Mouse (Mus musculus) liver, embryonic 11.5 days (tissue): Measurements from ENCODE around the gene Gstp1. TPM values are rescaled to one million over a fixed set of nuclear protein-coding genes. Genes with fewer than 3 reads are reported as not detected.

Experiments used
- ATAC-seq: fragments of 200-750 bp; cut with Nextera tagmentation; replicated peaks from 2 replicates; pipeline ENCODE4 v1.8.0; 2017; ENCODE audit warnings: moderate number of reproducible peaks, mild to moderate bottlenecking, moderate TSS enrichment, moderate library complexity; ENCODE audit not compliant: low FRiP score
- DNase-seq: peaks from one replicate; pipeline ENCODE4 v3.0.0-alpha.2; 2017; ENCODE audit warnings: low spot score
- H3K27ac ChIP-seq: fragments of 300-500 bp; sonication (generic); 2 replicates; pipeline ENCODE4 v1.5.1; 2014; ENCODE audit warnings: mild to moderate bottlenecking, low read depth, low read length, control low read depth
- H3K27me3 ChIP-seq: fragments of 300-500 bp; sonication (generic); replicated peaks from 2 replicates; pipeline ENCODE4 v1.6.1; 2014; ENCODE audit warnings: low read length, mixed read lengths; ENCODE audit not compliant: control insufficient read depth, insufficient read depth
- H3K36me3 ChIP-seq: fragments of 300-500 bp; sonication (generic); 2 replicates; pipeline ENCODE4 v1.6.1; 2014; ENCODE audit warnings: mild to moderate bottlenecking, low read length, moderate library complexity, mixed read lengths; ENCODE audit not compliant: control insufficient read depth, insufficient read depth
- H3K4me1 ChIP-seq: fragments of 300-500 bp; sonication (generic); replicated peaks from 2 replicates; pipeline ENCODE4 v1.6.1; 2014; ENCODE audit warnings: low read length, mixed read lengths; ENCODE audit not compliant: control insufficient read depth, insufficient read depth
- H3K4me2 ChIP-seq: fragments of 300-500 bp; sonication (generic); 2 replicates; pipeline ENCODE4 v1.6.1; 2014; ENCODE audit warnings: mild to moderate bottlenecking, control low read depth, moderate library complexity
- H3K4me3 ChIP-seq: fragments of 300-500 bp; sonication (generic); 2 replicates; pipeline ENCODE4 v1.5.1; 2014; ENCODE audit warnings: low read depth, low read length, control low read depth
- H3K9ac ChIP-seq: fragments of 300-500 bp; sonication (generic); 2 replicates; pipeline ENCODE4 v1.6.1; 2014; ENCODE audit warnings: low read depth, low read length, control low read depth
- H3K9me3 ChIP-seq: fragments of 300-500 bp; sonication (generic); 2 replicates; pipeline ENCODE4 v1.6.1; 2016; ENCODE audit warnings: low read length, inconsistent platforms, mixed read lengths; ENCODE audit not compliant: control insufficient read depth
- WGBS: fragments of 180-500 bp; shearing (Covaris S2); extraction: QIAGEN DNeasy Blood & Tissue Kit; methylation state at CpG from one replicate; pipeline ENCODE4 v1.1.7; 2014; 5-methylcytosine and 5-hydroxymethylcytosine counted together
- polyA plus RNA-seq: library from polyadenylated mRNA; unstranded; fragments of >200 nt; fragmentation: Nextera tagmentation; extraction: Ambion mirVana; gene quantifications from 2 replicates; pipeline ENCODE4 v1.2.1, GENCODE M21; 2014

Gstp1 gene
- 733 and 765 TPM in 2 replicates for polyA plus RNA-seq

DNA sequence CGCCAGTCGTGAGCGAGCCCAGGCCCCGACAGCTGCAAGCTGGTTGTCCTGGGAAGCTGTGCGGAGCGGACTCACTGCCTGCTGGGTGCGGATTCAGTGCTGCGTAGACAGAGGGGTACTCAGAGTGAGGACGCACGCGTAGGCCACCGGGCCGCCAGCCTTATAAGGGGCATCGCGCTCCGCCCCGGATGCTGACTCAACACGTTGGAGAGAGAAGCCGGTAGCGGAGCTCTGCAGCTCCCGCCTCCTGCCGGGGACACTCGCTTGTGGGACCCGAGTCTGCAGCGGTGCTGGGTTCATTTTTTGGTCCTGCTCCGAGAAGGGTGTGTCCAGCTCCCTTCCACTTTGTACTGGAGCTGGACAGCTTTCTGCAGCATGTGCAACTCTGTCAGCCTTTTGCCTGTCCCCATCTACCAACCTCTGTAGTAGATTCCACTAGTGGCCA, at the start of gene Gstp1:
Gstp1 (minus strand) TSS at position 198 of the 445 bp plus-strand sequence.
- peak within 1 kb of the TSS; percentile 73 for H3K4me3 ChIP-seq
- ATAC-seq: peak; percentile 87
- WGBS: 0% methylated on average over 26 of the region's 26 CpGs

GRCm38 (mm10) chr19:4087090-4087489, 49.3 kb upstream of the Gstp1 start:
- Histone ChIP-seq H3K27me3 (peaks cover 5% of the 10 kb centered on the region; the same call in 1 of the 2 replicates), H3K9me3 (no peaks in the 10 kb centered on the region), H3K27ac (no peak overlapping the region), H3K4me1 (peaks cover 8% of the 10 kb centered on the region; the same call in 1 of the 2 replicates), H3K9ac (no peak overlapping the region), H3K4me2 (no peak overlapping the region), H3K4me3 (no peak overlapping the region), H3K36me3 (no peaks in the 10 kb centered on the region)
- DNase-seq (no peak), ATAC-seq (no peak)
- WGBS: 85% methylated on average over 5 of the region's 5 CpGs

More for the DNA sequence above, at the start of gene Gstp1:
- Histone ChIP-seq H3K9ac (peak within 1 kb of the TSS; percentile 88), H3K27ac (peak within 1 kb of the TSS; percentile 84), H3K9me3 (no peaks in the 10 kb centered on the region), H3K27me3 (no peaks in the 10 kb centered on the region), H3K36me3 (no peaks in the 10 kb centered on the region), H3K4me2 (peak within 1 kb of the TSS; percentile 77), H3K4me1 (peaks cover 13% of the 10 kb centered on the region; the same call in 1 of the 2 replicates)
- DNase-seq: peak; percentile 88

GRCm38 (mm10) chr19:4086156-4086555, 48.4 kb upstream of the Gstp1 start:
- Histone ChIP-seq H3K4me1 (peaks cover 8% of the 10 kb centered on the region; the same call in 1 of the 2 replicates), H3K9me3 (no peaks in the 10 kb centered on the region), H3K36me3 (no peaks in the 10 kb centered on the region), H3K27ac (no peak overlapping the region), H3K4me2 (no peak overlapping the region), H3K27me3 (peaks cover 7% of the 10 kb centered on the region; the same call in 1 of the 2 replicates), H3K9ac (no peak overlapping the region), H3K4me3 (no peak overlapping the region)
- ATAC-seq (no peak), DNase-seq (no peak)
- 83% methylated on average over 15 of the region's 15 CpGs for WGBS

- Histone ChIP-seq H3K4me3 (no peak overlapping the region), H3K9me3 (no peaks in the 10 kb centered on the region), H3K4me2 (no peak overlapping the region), H3K4me1 (peaks cover 16% of the 10 kb centered on the region), H3K36me3 (no peaks in the 10 kb centered on the region), H3K27me3 (peaks cover 7% of the 10 kb centered on the region; the same call in 1 of the 2 replicates), H3K27ac (no peak overlapping the region), H3K9ac (no peak overlapping the region)
- 90% methylated on average over 1 of the region's 1 CpGs for WGBS
- DNase-seq (no peak), ATAC-seq (no peak)
Measured at GRCm38 (mm10) chr19:4084984-4085383, 47.2 kb upstream of the Gstp1 start.

DNA sequence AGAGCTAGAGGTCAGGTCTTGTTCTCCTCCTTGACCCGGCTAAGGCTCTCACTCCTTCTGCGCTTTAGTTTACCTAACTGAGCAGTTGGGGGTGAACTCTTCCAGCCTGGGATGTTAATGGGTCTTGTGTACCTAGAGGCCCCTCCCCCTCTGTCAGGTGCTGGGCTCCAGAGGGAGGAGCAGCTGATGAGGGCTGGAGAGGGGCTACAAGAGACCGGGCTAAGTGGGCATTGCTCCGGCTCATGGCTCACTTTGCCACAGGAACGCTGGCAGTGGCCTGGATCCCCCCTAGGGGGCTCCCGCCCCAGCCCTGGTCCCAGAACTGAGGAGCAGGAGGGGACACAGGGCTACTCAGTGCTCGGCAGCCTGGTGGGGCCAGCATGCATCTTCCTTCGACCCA, 46.0 kb upstream of the Gstp1 start:
- Histone ChIP-seq H3K27me3 (peaks cover 7% of the 10 kb centered on the region; the same call in 1 of the 2 replicates), H3K9ac (no peak overlapping the region), H3K27ac (no peak overlapping the region), H3K4me2 (no peak overlapping the region), H3K4me1 (peaks cover 16% of the 10 kb centered on the region), H3K36me3 (no peaks in the 10 kb centered on the region), H3K9me3 (no peaks in the 10 kb centered on the region), H3K4me3 (no peak overlapping the region)
- ATAC-seq (no peak), DNase-seq (no peak)
- WGBS: 26% methylated on average over 8 of the region's 8 CpGs

- no peak overlapping the region for H3K9ac ChIP-seq
- H3K4me1 ChIP-seq: peaks cover 16% of the 10 kb centered on the region
- ATAC-seq (no peak), DNase-seq (no peak)
- H3K27ac ChIP-seq: no peak overlapping the region
- 78% methylated on average over 7 of the region's 7 CpGs for WGBS
- H3K4me2 ChIP-seq: no peak overlapping the region
- H3K9me3 ChIP-seq: no peaks in the 10 kb centered on the region
- no peaks in the 10 kb centered on the region for H3K36me3 ChIP-seq
- no peak overlapping the region for H3K4me3 ChIP-seq
- H3K27me3 ChIP-seq: peaks cover 7% of the 10 kb centered on the region; the same call in 1 of the 2 replicates
Measured at GRCm38 (mm10) chr19:4083316-4083715, 45.5 kb upstream of the Gstp1 start.

DNA sequence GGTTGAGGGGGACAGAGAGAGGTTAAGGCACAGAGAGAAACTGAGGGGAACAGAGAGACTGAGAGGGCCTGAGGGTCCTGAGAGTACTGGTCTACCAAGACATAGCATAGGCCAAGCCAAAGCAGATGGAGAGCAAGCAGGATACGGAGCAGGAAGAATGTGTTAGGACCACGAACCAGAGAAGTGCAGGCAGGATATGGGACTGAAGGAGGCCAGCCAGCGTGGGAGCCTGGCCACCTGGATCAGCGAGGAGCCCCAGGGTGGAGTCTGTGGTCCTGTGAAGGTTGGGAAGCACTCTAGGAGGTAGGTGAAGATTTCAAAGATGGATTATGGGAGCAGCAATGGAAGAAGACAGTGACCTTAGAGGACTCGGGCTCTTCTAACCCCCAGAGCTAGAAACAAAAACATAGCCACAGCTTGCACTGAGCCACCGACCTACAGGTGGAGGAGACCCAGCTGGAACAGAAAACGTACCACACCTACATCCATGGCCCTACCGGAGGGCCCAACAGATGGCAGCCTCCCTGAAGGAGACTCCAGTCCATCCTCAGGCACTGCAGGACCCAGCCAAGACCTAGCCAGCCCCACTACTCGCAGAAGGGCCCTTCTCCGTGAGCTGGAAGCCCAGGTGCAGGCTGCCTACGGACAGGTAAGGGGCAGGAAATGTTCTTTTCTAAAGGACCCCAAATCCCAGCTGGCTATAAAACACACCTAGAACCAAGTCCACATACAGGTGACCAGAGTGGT, 44.6 kb upstream of the Gstp1 start:
- H3K4me2 ChIP-seq: no peak overlapping the region
- H3K27ac ChIP-seq: no peak overlapping the region
- peaks cover 7% of the 10 kb centered on the region; the same call in 1 of the 2 replicates for H3K27me3 ChIP-seq
- no peak for DNase-seq
- 70% methylated on average over 11 of the region's 11 CpGs for whole genome bisulfite sequencing
- H3K36me3 ChIP-seq: no peaks in the 10 kb centered on the region
- no peak overlapping the region for H3K9ac ChIP-seq
- H3K4me3 ChIP-seq: no peak overlapping the region
- H3K9me3 ChIP-seq: no peaks in the 10 kb centered on the region
- peaks cover 16% of the 10 kb centered on the region for H3K4me1 ChIP-seq
- no peak for ATAC-seq

GRCm38 (mm10) chr19:4081394-4081793, 43.6 kb upstream of the Gstp1 start, which contains the start of gene Cabp2:
TSS of gene Cabp2 (plus strand) at chr19:4081578.
- Histone ChIP-seq H3K36me3 (no peaks in the 10 kb centered on the region), H3K4me2 (peak within 1 kb of the TSS; percentile 17; the same call in 1 of the 2 replicates), H3K9me3 (no peaks in the 10 kb centered on the region), H3K4me1 (peaks cover 16% of the 10 kb centered on the region), H3K27ac (no peak within 1 kb of the TSS; the same call in 1 of the 2 replicates), H3K4me3 (no peak within 1 kb of the TSS), H3K27me3 (peaks cover 7% of the 10 kb centered on the region; the same call in 1 of the 2 replicates), H3K9ac (no peak within 1 kb of the TSS)
- ATAC-seq (no peak), DNase-seq (no peak)
- 76% methylated on average over 3 of the region's 3 CpGs for WGBS
